Mouse (Mus musculus): ENCODE results near the gene Cd180. TPM values are rescaled to one million over a fixed set of nuclear protein-coding genes. Genes with fewer than 3 reads are reported as not detected.

Cd180 gene
- polyA plus RNA-seq (2017; shearing (Covaris generic)): not detected

DNA sequence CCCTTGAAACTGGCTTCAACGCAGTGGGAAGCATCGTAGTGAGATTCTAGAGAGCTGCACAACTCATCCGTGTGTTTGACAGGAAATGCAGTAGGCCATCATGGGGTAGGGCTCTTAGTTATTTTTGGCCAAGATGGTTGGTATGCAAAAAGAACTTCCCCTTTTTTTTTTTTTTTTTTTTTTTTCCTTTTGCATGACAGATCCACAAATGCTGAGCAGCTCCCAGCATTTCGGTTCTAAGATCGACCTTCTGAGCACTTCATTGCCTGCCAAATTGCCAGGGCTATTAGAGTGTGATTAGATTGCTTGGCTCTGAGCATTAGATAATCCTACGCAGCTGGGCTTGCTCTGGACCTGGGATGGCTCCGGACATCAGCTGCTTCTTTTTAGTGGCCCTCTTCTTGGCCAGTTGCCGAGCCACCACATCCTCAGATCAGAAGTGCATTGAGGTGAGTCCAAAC is at the start of gene Cd180:
Gene Cd180 (plus strand): TSS at position 218 of the 461 bp plus-strand sequence.

All from effector memory CD4-positive, alpha-beta T cell, adult 5 months (primary cell).